Mouse (Mus musculus) neural tube, embryonic 13.5 days (tissue): ENCODE measurements around the gene Utp15. TPM values are rescaled to one million over a fixed set of nuclear protein-coding genes. Genes with fewer than 3 reads are reported as not detected.

ENCODE experiments used
- ATAC-seq: fragments of 200-750 bp; cut with Nextera tagmentation; 2 replicates; pipeline ENCODE4 v1.8.0; 2017; ENCODE audit warnings: low read depth, mild to moderate bottlenecking, moderate TSS enrichment, moderate library complexity
- H3K27ac ChIP-seq: fragments of 300-500 bp; sonication (generic); replicated peaks from 2 replicates; pipeline ENCODE4 v1.5.1; 2015; ENCODE audit warnings: moderate library complexity, mild to moderate bottlenecking, inconsistent platforms
- H3K27me3 ChIP-seq: fragments of 300-500 bp; sonication (generic); 2 replicates; pipeline ENCODE4 v1.6.1; 2015; ENCODE audit warnings: mild to moderate bottlenecking, inconsistent platforms
- H3K36me3 ChIP-seq: fragments of 300-500 bp; sonication (generic); 2 replicates; pipeline ENCODE4 v1.6.1; 2015; ENCODE audit warnings: mild to moderate bottlenecking, inconsistent platforms
- H3K4me1 ChIP-seq: fragments of 300-500 bp; sonication (generic); replicated peaks from 2 replicates; pipeline ENCODE4 v1.6.1; 2015; ENCODE audit warnings: inconsistent platforms
- H3K4me2 ChIP-seq: fragments of 300-500 bp; sonication (generic); 2 replicates; pipeline ENCODE4 v1.6.1; 2015; ENCODE audit warnings: inconsistent platforms, mild to moderate bottlenecking, moderate library complexity
- H3K4me3 ChIP-seq: fragments of 300-500 bp; sonication (generic); 2 replicates; pipeline ENCODE4 v1.5.1; 2015; ENCODE audit warnings: mild to moderate bottlenecking, inconsistent platforms
- H3K9ac ChIP-seq: fragments of 300-500 bp; sonication (generic); 2 replicates; pipeline ENCODE4 v1.6.1; 2015; ENCODE audit warnings: moderate library complexity, mild to moderate bottlenecking, inconsistent platforms
- H3K9me3 ChIP-seq: fragments of 300-500 bp; sonication (generic); 2 replicates; pipeline ENCODE4 v1.6.1; 2016; ENCODE audit warnings: inconsistent platforms
- WGBS: fragments of 180-500 bp; shearing (Covaris S2); methylation state at CpG from one replicate; pipeline ENCODE4 v1.1.7; 2015; 5-methylcytosine and 5-hydroxymethylcytosine counted together
- polyA plus RNA-seq: library from polyadenylated mRNA; unstranded; fragments of >200 nt; fragmentation: Nextera tagmentation; extraction: Ambion mirVana; gene quantifications from 2 replicates; pipeline ENCODE4 v1.2.1, GENCODE M21; 2015

Gene Utp15
- polyA plus RNA-seq, 1 experiment from 2014 or later: 25.4 TPM

GRCm38 (mm10) chr13:98244571-98245350 lies 18.1 kb downstream of the Utp15 start:
- Histone ChIP-seq H3K4me3 (no peak overlapping the region), H3K27ac (no peak overlapping the region), H3K27me3 (no peaks in the 10 kb centered on the region), H3K36me3 (peaks cover 25% of the 10 kb centered on the region), H3K4me1 (peaks cover 5% of the 10 kb centered on the region; the same call in 1 of the 2 replicates), H3K9ac (no peak overlapping the region), H3K9me3 (no peaks in the 10 kb centered on the region), H3K4me2 (no peak overlapping the region)
- no peak; the same call in 1 of the 2 replicates for ATAC-seq
- WGBS: 54% methylated on average over 5 of the region's 5 CpGs

- 71% methylated on average over 9 of the region's 9 CpGs for WGBS
- Histone ChIP-seq H3K4me2 (no peak overlapping the region), H3K4me1 (peaks cover 5% of the 10 kb centered on the region; the same call in 1 of the 2 replicates), H3K4me3 (no peak overlapping the region), H3K9ac (no peak overlapping the region), H3K27ac (no peak overlapping the region), H3K27me3 (no peaks in the 10 kb centered on the region), H3K36me3 (no peaks in the 10 kb centered on the region), H3K9me3 (no peaks in the 10 kb centered on the region)
- no peak for ATAC-seq
These were observed 21.1 kb downstream of the Utp15 start for GRCm38 (mm10) chr13:98241531-98242282.

GRCm38 (mm10) chr13:98239978-98240641 lies 22.7 kb downstream of the Utp15 start:
- no peak for ATAC-seq

GRCm38 (mm10) chr13:98235451-98235850 lies 27.4 kb downstream of the Utp15 start:
- Histone ChIP-seq H3K9me3 (no peaks in the 10 kb centered on the region), H3K4me3 (no peak overlapping the region), H3K36me3 (no peaks in the 10 kb centered on the region), H3K9ac (no peak overlapping the region), H3K27ac (no peak overlapping the region), H3K27me3 (no peaks in the 10 kb centered on the region), H3K4me2 (no peak overlapping the region), H3K4me1 (no peaks in the 10 kb centered on the region)
- ATAC-seq: no peak
- 84% methylated on average over 6 of the region's 6 CpGs for WGBS

More at GRCm38 (mm10) chr13:98239978-98240641, 22.7 kb downstream of the Utp15 start:
- H3K27ac ChIP-seq: no peak overlapping the region
- WGBS: 17% methylated on average over 12 of the region's 12 CpGs
- H3K9me3 ChIP-seq: no peaks in the 10 kb centered on the region
- H3K4me2 ChIP-seq: no peak overlapping the region
- peaks cover 5% of the 10 kb centered on the region; the same call in 1 of the 2 replicates for H3K4me1 ChIP-seq
- H3K4me3 ChIP-seq: no peak overlapping the region
- H3K36me3 ChIP-seq: no peaks in the 10 kb centered on the region
- H3K27me3 ChIP-seq: no peaks in the 10 kb centered on the region
- no peak overlapping the region for H3K9ac ChIP-seq

GRCm38 (mm10) chr13:98230511-98230910 lies 32.3 kb downstream of the Utp15 start:
- Histone ChIP-seq H3K36me3 (no peaks in the 10 kb centered on the region), H3K9ac (no peak overlapping the region), H3K4me2 (no peak overlapping the region), H3K4me3 (no peak overlapping the region), H3K9me3 (no peaks in the 10 kb centered on the region), H3K4me1 (no peaks in the 10 kb centered on the region), H3K27ac (no peak overlapping the region), H3K27me3 (no peaks in the 10 kb centered on the region)
- ATAC-seq: no peak
- WGBS: 92% methylated on average over 1 of the region's 1 CpGs

- no peak for ATAC-seq
- 83% methylated on average over 2 of the region's 2 CpGs for WGBS
These were observed 36.6 kb downstream of the Utp15 start for GRCm38 (mm10) chr13:98226225-98226624.

GRCm38 (mm10) chr13:98222848-98223247 lies 40.0 kb downstream of the Utp15 start:
- H3K27ac ChIP-seq: no peak overlapping the region
- 32% methylated on average over 12 of the region's 12 CpGs for WGBS
- H3K36me3 ChIP-seq: no peaks in the 10 kb centered on the region
- peak overlapping the region; percentile 45; the same call in 1 of the 2 replicates for H3K9ac ChIP-seq
- H3K4me1 ChIP-seq: 0 out of 2 replicates have a peak, but pooled peaks cover 3% of the 10 kb centered on the region
- H3K9me3 ChIP-seq: no peaks in the 10 kb centered on the region
- H3K4me2 ChIP-seq: peak overlapping the region; percentile 17; the same call in 1 of the 2 replicates
- no peaks in the 10 kb centered on the region for H3K27me3 ChIP-seq
- no peak overlapping the region for H3K4me3 ChIP-seq
- peak; percentile 59; the same call in 1 of the 2 replicates for ATAC-seq

More at GRCm38 (mm10) chr13:98226225-98226624, 36.6 kb downstream of the Utp15 start:
- Histone ChIP-seq H3K4me3 (no peak overlapping the region), H3K4me2 (no peak overlapping the region), H3K9me3 (no peaks in the 10 kb centered on the region), H3K36me3 (no peaks in the 10 kb centered on the region), H3K27me3 (no peaks in the 10 kb centered on the region), H3K27ac (no peak overlapping the region), H3K9ac (no peak overlapping the region), H3K4me1 (0 out of 2 replicates have a peak, but pooled peaks cover 3% of the 10 kb centered on the region)

GRCm38 (mm10) chr13:98210137-98210536 lies 52.7 kb downstream of the Utp15 start:
- H3K9ac ChIP-seq: no peak overlapping the region
- peaks cover 8% of the 10 kb centered on the region for H3K27me3 ChIP-seq
- H3K9me3 ChIP-seq: no peaks in the 10 kb centered on the region
- ATAC-seq: no peak
- H3K4me3 ChIP-seq: no peak overlapping the region
- WGBS: 88% methylated on average over 7 of the region's 7 CpGs
- H3K4me2 ChIP-seq: no peak overlapping the region
- peaks cover 5% of the 10 kb centered on the region for H3K4me1 ChIP-seq
- H3K27ac ChIP-seq: no peak overlapping the region
- H3K36me3 ChIP-seq: no peaks in the 10 kb centered on the region

GRCm38 (mm10) chr13:98208842-98209241 lies 54.0 kb downstream of the Utp15 start:
- no peak overlapping the region for H3K4me3 ChIP-seq
- WGBS: 43% methylated on average over 9 of the region's 9 CpGs

GRCm38 (mm10) chr13:98206546-98206870 lies 56.3 kb downstream of the Utp15 start:
- peaks cover 8% of the 10 kb centered on the region for H3K27me3 ChIP-seq
- H3K9ac ChIP-seq: peak overlapping the region; percentile 79
- 2% methylated on average over 13 of the region's 13 CpGs for WGBS
- ATAC-seq: no peak
- H3K9me3 ChIP-seq: no peaks in the 10 kb centered on the region
- no peaks in the 10 kb centered on the region for H3K36me3 ChIP-seq
- H3K4me1 ChIP-seq: peaks cover 11% of the 10 kb centered on the region
- H3K4me3 ChIP-seq: peak overlapping the region; percentile 62
- peak overlapping the region; percentile 70 for H3K27ac ChIP-seq
- H3K4me2 ChIP-seq: peak overlapping the region; percentile 97

More at GRCm38 (mm10) chr13:98208842-98209241, 54.0 kb downstream of the Utp15 start:
- no peak overlapping the region for H3K27ac ChIP-seq
- H3K9me3 ChIP-seq: no peaks in the 10 kb centered on the region
- no peaks in the 10 kb centered on the region for H3K36me3 ChIP-seq
- H3K27me3 ChIP-seq: peaks cover 8% of the 10 kb centered on the region
- H3K4me1 ChIP-seq: peaks cover 5% of the 10 kb centered on the region
- no peak overlapping the region for H3K4me2 ChIP-seq
- H3K9ac ChIP-seq: no peak overlapping the region
- no peak for ATAC-seq

GRCm38 (mm10) chr13:98205771-98206545 lies 56.9 kb downstream of the Utp15 start, which contains the start of gene Arhgef28:
Gene Arhgef28, minus strand, starts transcription at chr13:98206439.
- Histone ChIP-seq H3K4me2 (peak within 1 kb of the TSS; percentile 97), H3K4me3 (peak within 1 kb of the TSS; percentile 62), H3K9ac (peak within 1 kb of the TSS; percentile 79), H3K27me3 (peaks cover 8% of the 10 kb centered on the region), H3K27ac (peak within 1 kb of the TSS; percentile 70), H3K4me1 (peaks cover 16% of the 10 kb centered on the region), H3K9me3 (no peaks in the 10 kb centered on the region), H3K36me3 (no peaks in the 10 kb centered on the region)
- under 1% methylated on average over 68 of the region's 76 CpGs for WGBS
- peak; percentile 84 for ATAC-seq
